Mouse (Mus musculus): ENCODE data around the gene Slc22a4. TPM values are rescaled to one million over a fixed set of nuclear protein-coding genes. Genes with fewer than 3 reads are reported as not detected.
"Not testable (repeated sequence)": the region's sequence is repeated elsewhere in the genome, so short reads cannot be mapped to it uniquely, and the experiment has no call there.

The Slc22a4 gene
- total and polyA plus RNA-seq, 3 experiments, result 3.5 to 5.8 TPM; not detected in 1

DNA sequence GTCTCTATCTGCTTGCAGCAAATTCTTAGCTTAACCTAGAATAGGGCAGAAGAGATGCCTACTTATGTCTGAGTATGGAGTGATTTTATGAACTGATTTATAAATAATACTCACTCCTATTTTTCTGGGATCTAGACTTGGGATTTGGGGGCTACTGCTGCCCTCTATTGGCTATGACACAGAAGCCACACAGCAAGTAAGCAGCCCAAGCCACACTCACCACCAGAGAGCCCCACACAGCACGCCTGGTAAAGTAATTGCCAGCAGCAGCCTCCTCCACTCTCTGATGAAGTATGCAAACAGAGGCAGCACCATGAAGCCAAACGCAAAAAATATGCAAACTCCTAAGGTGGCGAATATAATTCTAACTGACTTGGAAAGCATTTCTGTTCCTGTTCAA lies 68.9 kb downstream of the Slc22a4 start:
- peaks cover 0 to 2% of the 10 kb centered on the region in 2 experiments; a peak in 1 of 4 replicates for H3K36me3 ChIP-seq (ENCODE audit: control insufficient read depth in 1 of 2, insufficient read depth in 2 of 2, low read length in 2 of 2)
- H3K9ac ChIP-seq (ENCODE audit: control insufficient read depth, low read depth, low read length, poor library complexity, severe bottlenecking), result no peak overlapping the region
- H3K4me3 ChIP-seq (ENCODE audit: control insufficient read depth in 1 of 2, insufficient read depth in 1 of 2, low read depth in 2 of 2, low read length in 2 of 2), result no peak overlapping the region
- TF ChIP-seq NRF1 (IDR thresholded peaks at IDR 0.05; ENCODE audit: insufficient read depth, low read depth, low read length, poor library complexity, severe bottlenecking) (no peak), CTCF (IDR thresholded peaks at IDR 0.05 in 2 of 3, conservative IDR thresholded peaks at IDR 0.05 in 1 of 3; ENCODE audit: control insufficient read depth in 1 of 3, insufficient read depth in 1 of 3, low read depth in 2 of 3, low read length in 3 of 3, poor library complexity in 1 of 3, severe bottlenecking in 1 of 3) (peak in 2 of 3 experiments; percentile 46 to 53; a peak in 5 of 6 replicates), GATA1 (IDR thresholded peaks at IDR 0.05; ENCODE audit: low read depth, low read length) (no peak), ETS1 (IDR thresholded peaks at IDR 0.05; ENCODE audit: low read depth, low read length) (no peak), CHD2 (IDR thresholded peaks at IDR 0.05; ENCODE audit: low read length) (no peak), ZKSCAN1 (IDR thresholded peaks at IDR 0.05; ENCODE audit: low read depth, low read length) (no peak), SMC3 (IDR thresholded peaks at IDR 0.05; ENCODE audit: low read depth, low read length) (0 out of 2 replicates have a peak, but pooled peaks have one; percentile 13), NELFE (IDR thresholded peaks at IDR 0.05; ENCODE audit: low read depth, low read length) (no peak), ZMIZ1 (IDR thresholded peaks at IDR 0.05; ENCODE audit: low read depth, low read length) (no peak)
- DNase-seq (ENCODE audit: low read depth, low spot score), result no peak
- no peaks in the 10 kb centered on the region for H3K27me3 ChIP-seq (ENCODE audit: control insufficient read depth in 1 of 2, insufficient read depth in 2 of 2, low read length in 2 of 2)
- H3K79me2 ChIP-seq (ENCODE audit: control insufficient read depth, insufficient read depth, low read length, poor library complexity), result no peaks in the 10 kb centered on the region
- no peaks in the 10 kb centered on the region for H3K4me1 ChIP-seq (ENCODE audit: control insufficient read depth in 1 of 2, insufficient read depth in 2 of 2, low read length in 2 of 2)
- no peak overlapping the region for H3K27ac ChIP-seq (ENCODE audit: control insufficient read depth, low read depth, low read length)
- H3K9me3 ChIP-seq (replicated peaks; ENCODE audit: insufficient read depth, low read length), result no peaks in the 10 kb centered on the region

DNA sequence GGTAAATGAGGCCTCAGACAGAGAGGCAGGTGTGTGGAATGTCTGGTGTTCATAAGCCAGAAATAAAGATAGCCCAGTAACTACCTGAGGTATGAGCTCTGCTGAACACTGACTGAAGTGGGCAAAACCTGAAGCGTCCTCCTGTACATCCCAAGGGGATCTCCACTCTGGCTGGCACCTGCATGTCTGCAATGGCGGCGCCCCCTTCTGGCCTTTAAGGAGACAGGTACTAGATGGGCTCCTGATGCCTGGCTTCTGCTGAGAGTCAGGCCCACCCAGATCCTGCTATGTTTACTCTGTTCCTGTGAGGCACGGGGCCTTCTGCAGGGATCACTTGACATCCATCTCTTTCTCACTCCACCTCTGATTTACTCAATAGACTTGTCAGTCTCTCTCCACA lies 69.7 kb downstream of the Slc22a4 start:
- DNase-seq (ENCODE audit: low read depth, low spot score), result peak; percentile 43
- H3K4me3 ChIP-seq (ENCODE audit: control insufficient read depth in 1 of 2, insufficient read depth in 1 of 2, low read depth in 2 of 2, low read length in 2 of 2); H3K9ac ChIP-seq (ENCODE audit: control insufficient read depth, low read depth, low read length, poor library complexity, severe bottlenecking); H3K27me3 ChIP-seq (ENCODE audit: control insufficient read depth in 1 of 2, insufficient read depth in 2 of 2, low read length in 2 of 2); H3K79me2 ChIP-seq (ENCODE audit: control insufficient read depth, insufficient read depth, low read length, poor library complexity); H3K27ac ChIP-seq (ENCODE audit: control insufficient read depth, low read depth, low read length); H3K36me3 ChIP-seq (ENCODE audit: control insufficient read depth in 1 of 2, insufficient read depth in 2 of 2, low read length in 2 of 2); H3K4me1 ChIP-seq (ENCODE audit: control insufficient read depth in 1 of 2, insufficient read depth in 2 of 2, low read length in 2 of 2); H3K9me3 ChIP-seq (replicated peaks; ENCODE audit: insufficient read depth, low read length): not testable (repeated sequence)
- TF ChIP-seq CTCF (IDR thresholded peaks at IDR 0.05 in 2 of 3, conservative IDR thresholded peaks at IDR 0.05 in 1 of 3; ENCODE audit: control insufficient read depth in 1 of 3, insufficient read depth in 1 of 3, low read depth in 2 of 3, low read length in 3 of 3, poor library complexity in 1 of 3, severe bottlenecking in 1 of 3), result peak; percentile 22 to 60 (median 35); a peak in 5 of 6 replicates
- TF ChIP-seq SMC3 (IDR thresholded peaks at IDR 0.05; ENCODE audit: low read depth, low read length), result peak; percentile 12; the same call in 1 of the 2 replicates

- no peaks in the 10 kb centered on the region for H3K9me3 ChIP-seq (replicated peaks; ENCODE audit: insufficient read depth, low read length)
- no peak for TF ChIP-seq RAD21 (IDR thresholded peaks at IDR 0.05; ENCODE audit: low read depth, low read length)
- H3K79me2 ChIP-seq (ENCODE audit: control insufficient read depth, insufficient read depth, low read length, poor library complexity), result no peaks in the 10 kb centered on the region
Measured at GRCm38 (mm10) chr11:53956636-53957035, 71.3 kb downstream of the Slc22a4 start.

More at GRCm38 (mm10) chr11:53956636-53957035, 71.3 kb downstream of the Slc22a4 start:
- DNase-seq (ENCODE audit: low read depth, low spot score), result peak; percentile 33
- Histone ChIP-seq H3K36me3 (ENCODE audit: control insufficient read depth in 1 of 2, insufficient read depth in 2 of 2, low read length in 2 of 2) (peaks cover 0 to 2% of the 10 kb centered on the region in 2 experiments; a peak in 1 of 4 replicates), H3K27ac (ENCODE audit: control insufficient read depth, low read depth, low read length) (no peak overlapping the region), H3K4me1 (ENCODE audit: control insufficient read depth in 1 of 2, insufficient read depth in 2 of 2, low read length in 2 of 2) (no peaks in the 10 kb centered on the region), H3K9ac (ENCODE audit: control insufficient read depth, low read depth, low read length, poor library complexity, severe bottlenecking) (no peak overlapping the region), H3K4me3 (ENCODE audit: control insufficient read depth in 1 of 2, insufficient read depth in 1 of 2, low read depth in 2 of 2, low read length in 2 of 2) (no peak overlapping the region), H3K27me3 (ENCODE audit: control insufficient read depth in 1 of 2, insufficient read depth in 2 of 2, low read length in 2 of 2) (no peaks in the 10 kb centered on the region)
